Comparison of ENCODE assay signal across 18 mouse cellular contexts in the genomic region with DNA sequence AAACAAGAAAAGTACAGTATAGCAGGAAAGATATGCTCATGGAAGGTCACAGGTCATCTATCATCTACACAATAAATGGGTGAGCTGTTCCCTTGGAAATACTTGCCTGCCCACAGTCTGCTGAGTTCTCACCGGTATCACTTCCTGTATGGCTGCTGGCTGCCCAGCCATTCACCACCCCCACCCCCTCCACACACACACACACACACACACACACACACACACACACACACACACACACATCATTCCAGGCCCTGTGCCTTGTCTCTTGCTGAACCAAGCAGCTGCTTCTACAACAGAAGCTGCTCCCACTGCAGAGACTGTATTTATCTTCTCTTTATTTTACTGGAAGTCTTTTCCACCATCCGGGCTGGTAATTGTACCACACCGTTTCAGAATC.
A peak's percentile ranks its signal among the peaks of the same experiment; 100 is the strongest.
DNase-seq lines count a peak whose midpoint lies in the region; ATAC-seq and TF ChIP-seq lines count a peak whose summit lies in the region.
"Had no signal": no experiment of that assay in that cellular context is flagged by ENCODE, and none has a peak within 500 bp of the region (broad histone marks: within the 10 kb centered on the region; RNA-seq: fewer than 3 reads in every experiment).

No protein-coding gene starts in this region.

- no peaks in the 10 kb centered on the region for H3K9me3 ChIP-seq in heart, embryonic 13.5 days
- no peaks in the 10 kb centered on the region for H3K9me3 ChIP-seq in heart, embryonic 11.5 days (replicated peaks; ENCODE audit: control insufficient read depth, low read length)
- no peaks in the 10 kb centered on the region for H3K9me3 ChIP-seq in embryonic facial prominence, embryonic 10.5 days
- H3K9me3 ChIP-seq: forebrain, embryonic 12.5 days; heart, embryonic 15.5 days; lung, embryonic 15.5 days had no signal

- no peak for TF ChIP-seq CTCF in layer of hippocampus, adult 2 months (conservative IDR thresholded peaks at IDR 0.05)

- peak; percentile 6 for DNase-seq in layer of hippocampus, adult 9-11 months
- DNase-seq in layer of hippocampus, adult 2 months (ENCODE audit: low spot score in 2 of 2) = no peak
- DNase-seq in embryonic facial prominence, embryonic 10.5 days (ENCODE audit: low spot score) = peak; percentile 16
- DNase-seq in left cerebral cortex, postnatal 25 days (ENCODE audit: low spot score in 2 of 2) = no peak
- DNase-seq: cerebellum, adult 18-20 months; gastrocnemius, postnatal 10 days; kidney, adult 18-20 months; right cerebral cortex, postnatal 25 days; thymus, postnatal 36 days had no signal

- peaks cover 24% of the 10 kb centered on the region for H3K4me1 ChIP-seq in heart, embryonic 13.5 days
- H3K4me1 ChIP-seq in heart, embryonic 11.5 days (ENCODE audit: control insufficient read depth, insufficient read depth, low read length) = peaks cover 7% of the 10 kb centered on the region; the same call in 1 of the 2 replicates
- H3K4me1 ChIP-seq in embryonic facial prominence, embryonic 10.5 days = peaks cover 8% of the 10 kb centered on the region
- H3K4me1 ChIP-seq: lung, embryonic 15.5 days had no signal

- no peak overlapping the region for H3ac ChIP-seq in myocyte (ENCODE audit: control insufficient read depth, insufficient read length)

- 33% methylated on average over 3 of the region's 3 CpGs for WGBS in heart, embryonic 13.5 days
- WGBS in heart, embryonic 11.5 days (ENCODE audit: insufficient replicate concordance) = 45% methylated on average over 3 of the region's 3 CpGs
- WGBS in embryonic facial prominence, embryonic 10.5 days = 66% methylated on average over 3 of the region's 3 CpGs

- H3K27me3 ChIP-seq in heart, embryonic 13.5 days (replicated peaks) = no peaks in the 10 kb centered on the region
- H3K27me3 ChIP-seq in heart, embryonic 11.5 days (ENCODE audit: control insufficient read depth, insufficient read depth, low read length) = no peaks in the 10 kb centered on the region
- H3K27me3 ChIP-seq in embryonic facial prominence, embryonic 10.5 days (replicated peaks; ENCODE audit: low read depth, poor library complexity, severe bottlenecking) = no peaks in the 10 kb centered on the region
- H3K27me3 ChIP-seq in myocyte (ENCODE audit: control insufficient read depth, insufficient read depth, insufficient read length) = no peaks in the 10 kb centered on the region
- H3K27me3 ChIP-seq: forebrain, embryonic 12.5 days; heart, embryonic 15.5 days; lung, embryonic 15.5 days had no signal

- H3K36me3 ChIP-seq in heart, embryonic 13.5 days = no peaks in the 10 kb centered on the region
- no peaks in the 10 kb centered on the region for H3K36me3 ChIP-seq in heart, embryonic 11.5 days (ENCODE audit: control insufficient read depth, insufficient read depth, low read length)
- no peaks in the 10 kb centered on the region for H3K36me3 ChIP-seq in embryonic facial prominence, embryonic 10.5 days (replicated peaks)
- H3K36me3 ChIP-seq in myocyte (ENCODE audit: control insufficient read depth, insufficient read depth) = no peaks in the 10 kb centered on the region
- H3K36me3 ChIP-seq: forebrain, embryonic 12.5 days; heart, embryonic 15.5 days; lung, embryonic 15.5 days had no signal

- H3K4me2 ChIP-seq in heart, embryonic 13.5 days = no peak overlapping the region
- H3K4me2 ChIP-seq in heart, embryonic 11.5 days = no peak overlapping the region
- peak overlapping the region; percentile 64 for H3K4me2 ChIP-seq in myocyte (ENCODE audit: low read depth)
- H3K4me2 ChIP-seq: forebrain, embryonic 12.5 days; heart, embryonic 15.5 days; lung, embryonic 15.5 days had no signal

- H3K27ac ChIP-seq in heart, embryonic 13.5 days (replicated peaks) = peak overlapping the region; percentile 63
- no peak overlapping the region; the same call in 1 of the 2 replicates for H3K27ac ChIP-seq in heart, embryonic 11.5 days (ENCODE audit: low read depth, low read length)
- no peak overlapping the region for H3K27ac ChIP-seq in layer of hippocampus, adult 2 months
- no peak overlapping the region for H3K27ac ChIP-seq in embryonic facial prominence, embryonic 10.5 days (replicated peaks)
- H3K27ac ChIP-seq: forebrain, embryonic 12.5 days; heart, embryonic 15.5 days; lung, embryonic 15.5 days had no signal

- intact Hi-C loops in left cerebral cortex, postnatal 25 days (cut with DNase I) = no loop called here

- no peak for TF ChIP-seq POLR2A in myocyte (IDR thresholded peaks at IDR 0.05; ENCODE audit: insufficient read length, low read depth)

- H3K4me3 ChIP-seq in heart, embryonic 13.5 days = no peak overlapping the region
- no peak overlapping the region for H3K4me3 ChIP-seq in heart, embryonic 11.5 days (ENCODE audit: low read depth, low read length)
- H3K4me3 ChIP-seq in layer of hippocampus, adult 2 months = no peak overlapping the region
- H3K4me3 ChIP-seq in embryonic facial prominence, embryonic 10.5 days = no peak overlapping the region
- H3K4me3 ChIP-seq in myocyte = no peak overlapping the region
- H3K4me3 ChIP-seq: forebrain, embryonic 12.5 days; heart, embryonic 15.5 days; lung, embryonic 15.5 days had no signal

- H3K79me2 ChIP-seq in myocyte (ENCODE audit: control insufficient read depth, insufficient read depth) = no peaks in the 10 kb centered on the region

- ATAC-seq in heart, embryonic 13.5 days (ENCODE audit: extremely low read depth, insufficient number of reproducible peaks, low FRiP score, low TSS enrichment) = no peak
- no peak for ATAC-seq in heart, embryonic 11.5 days (replicated peaks; ENCODE audit: insufficient number of reproducible peaks, low FRiP score, low TSS enrichment)
- no peak for ATAC-seq in erythroid progenitor cell, adult 5-6 weeks (replicated peaks; ENCODE audit: low FRiP score, poor library complexity, severe bottlenecking)
- ATAC-seq: activated CD4-positive, CD25-positive, alpha-beta regulatory T cell, adult 4 months; midbrain, embryonic 16.5 days had no signal

- H3K9ac ChIP-seq in heart, embryonic 13.5 days = no peak overlapping the region
- H3K9ac ChIP-seq in heart, embryonic 11.5 days (ENCODE audit: low read depth, low read length) = no peak overlapping the region
- H3K9ac ChIP-seq: forebrain, embryonic 12.5 days; heart, embryonic 15.5 days; lung, embryonic 15.5 days had no signal

TF ChIP-seq in myocyte, 11 proteins besides CTCF, POLR2A, EP300 and RAD21:
- no peak for TF ChIP-seq USF1 (IDR thresholded peaks at IDR 0.05; ENCODE audit: low read depth)
- no peak for TF ChIP-seq SRF (IDR thresholded peaks at IDR 0.05; ENCODE audit: control insufficient read depth, insufficient read length, low read depth)
- peak; percentile 9 for TF ChIP-seq TCF12 (IDR thresholded peaks at IDR 0.05; ENCODE audit: insufficient read depth, poor library complexity, severe bottlenecking)
- peak; percentile 28 to 57 (median 54) for TF ChIP-seq MYOG (IDR thresholded peaks at IDR 0.05; ENCODE audit: control insufficient read depth in 1 of 3, insufficient read depth in 1 of 3, insufficient read length in 2 of 3, low read depth in 2 of 3)
- no peak for TF ChIP-seq MAX (IDR thresholded peaks at IDR 0.05; ENCODE audit: low read depth)
- TF ChIP-seq MYOD1 (IDR thresholded peaks at IDR 0.05; ENCODE audit: control insufficient read depth in 1 of 3, insufficient read length in 2 of 3, low read depth in 2 of 3) = peak; percentile 35 to 64 (median 36)
- TF ChIP-seq REST (IDR thresholded peaks at IDR 0.05; ENCODE audit: insufficient read depth, insufficient read length) = no peak

Comparison
In these comparisons a context has a peak if more than half of its experiments do, and no peak if none do; other contexts are left out.
1. DNase-seq: peak in layer of hippocampus, adult 9-11 months (single experiment) and embryonic facial prominence, embryonic 10.5 days (single experiment); none in layer of hippocampus, adult 2 months (0 of 2) and left cerebral cortex, postnatal 25 days (0 of 2).